Mouse (Mus musculus): ENCODE measurements around the gene Serp2.

DNA sequence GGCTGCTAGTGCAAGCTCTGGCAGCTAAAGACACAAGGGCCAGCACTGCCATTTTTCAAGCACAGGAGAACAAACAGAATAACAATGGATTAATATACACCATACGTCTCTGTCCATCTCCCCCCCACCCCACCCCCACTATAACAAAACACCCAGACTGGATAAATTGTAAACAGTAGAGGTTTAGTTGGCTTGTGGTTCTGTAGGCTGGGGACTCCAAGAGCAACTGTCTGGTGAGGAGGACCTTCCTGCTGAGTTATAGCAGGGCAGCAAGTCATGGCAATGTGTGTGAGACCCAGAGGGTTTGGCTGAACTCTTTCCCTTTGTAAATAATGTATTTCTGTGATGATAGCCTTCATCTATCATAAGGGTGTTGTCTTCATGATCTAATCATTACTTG is 33.0 kb upstream of the Serp2 start:
- no peak for TF ChIP-seq CTCF (IDR thresholded peaks at IDR 0.05; ENCODE audit: low read depth)
- TF ChIP-seq EP300 (IDR thresholded peaks at IDR 0.05; ENCODE audit: low read depth) = no peak

Measured in heart, postnatal 0 days (tissue).